Mouse (Mus musculus): ENCODE data around the gene Trpc5os. TPM values are rescaled to one million over a fixed set of nuclear protein-coding genes. Genes with fewer than 3 reads are reported as not detected.

Trpc5os gene
- polyA plus RNA-seq (2012; rRNA removed), result not detected in 2 replicates

DNA sequence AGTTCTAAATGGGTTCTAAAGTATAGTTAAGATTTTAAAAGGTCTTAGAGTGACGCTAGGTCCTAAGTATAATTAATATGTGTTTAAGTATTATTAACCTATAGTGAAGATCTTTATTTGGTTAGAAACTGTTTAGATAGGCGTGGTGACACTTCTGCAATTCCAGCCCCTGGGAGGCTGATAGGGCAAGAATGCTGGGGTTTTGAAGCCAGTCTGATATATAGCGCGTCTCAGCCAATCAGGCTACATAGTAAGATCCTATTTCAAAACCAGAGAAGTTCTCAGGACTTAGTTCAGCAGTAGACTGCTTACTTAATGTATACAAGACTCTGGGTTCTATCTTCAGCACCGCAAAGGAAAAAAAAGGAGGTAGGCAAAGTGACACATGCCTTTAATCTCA lies at the start of gene Trpc5os:
Trpc5os (plus strand) TSS at position 301 of the 400 bp plus-strand sequence.
- Histone ChIP-seq H3K4me1 (ENCODE audit: control insufficient read depth, insufficient read depth, insufficient read length, low read length) (no peaks in the 10 kb centered on the region), H3K27me3 (ENCODE audit: control insufficient read depth, insufficient read depth, low read length) (no peaks in the 10 kb centered on the region), H3K36me3 (ENCODE audit: control insufficient read depth, insufficient read depth, low read length) (no peaks in the 10 kb centered on the region), H3K27ac (ENCODE audit: insufficient read depth, low read depth, low read length) (no peak within 1 kb of the TSS), H3K4me3 (ENCODE audit: low read depth, low read length) (no peak within 1 kb of the TSS)
- WGBS, result 75% methylated on average over 5 of the region's 5 CpGs
- TF ChIP-seq POLR2A (IDR thresholded peaks at IDR 0.05; ENCODE audit: low read depth, low read length), result no peak
- TF ChIP-seq CTCF (IDR thresholded peaks at IDR 0.05; ENCODE audit: extremely low read depth, insufficient read length, insufficient replicate concordance, low read depth, low read length), result no peak

DNA sequence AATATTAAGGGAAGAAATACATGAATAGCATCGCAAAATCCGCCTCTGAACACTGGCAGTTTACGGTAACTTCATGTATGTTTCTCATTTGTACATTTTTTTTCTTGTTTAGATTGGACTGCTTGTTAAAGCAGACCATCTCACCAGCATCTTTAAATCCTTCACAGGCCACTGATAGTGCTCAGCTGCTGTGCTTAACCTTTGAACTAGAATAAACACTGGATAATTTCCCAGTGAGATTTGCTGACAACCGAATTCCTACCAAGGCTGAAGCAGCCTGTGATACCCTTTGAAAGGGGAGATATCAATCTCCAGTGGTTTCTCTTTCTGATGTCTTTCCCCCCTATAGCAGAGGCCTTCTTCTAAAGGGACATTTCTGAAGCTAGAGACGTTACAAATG lies 48.3 kb upstream of the Trpc5os start:
- Histone ChIP-seq H3K36me3 (ENCODE audit: control insufficient read depth, insufficient read depth, low read length) (no peaks in the 10 kb centered on the region), H3K4me3 (ENCODE audit: low read depth, low read length) (no peak overlapping the region), H3K27me3 (ENCODE audit: control insufficient read depth, insufficient read depth, low read length) (no peaks in the 10 kb centered on the region), H3K27ac (ENCODE audit: insufficient read depth, low read depth, low read length) (no peak overlapping the region), H3K4me1 (ENCODE audit: control insufficient read depth, insufficient read depth, insufficient read length, low read length) (no peaks in the 10 kb centered on the region)
- 56% methylated on average over 5 of the region's 5 CpGs for WGBS
- TF ChIP-seq CTCF (IDR thresholded peaks at IDR 0.05; ENCODE audit: extremely low read depth, insufficient read length, insufficient replicate concordance, low read depth, low read length), result no peak
- TF ChIP-seq POLR2A (IDR thresholded peaks at IDR 0.05; ENCODE audit: low read depth, low read length), result no peak

DNA sequence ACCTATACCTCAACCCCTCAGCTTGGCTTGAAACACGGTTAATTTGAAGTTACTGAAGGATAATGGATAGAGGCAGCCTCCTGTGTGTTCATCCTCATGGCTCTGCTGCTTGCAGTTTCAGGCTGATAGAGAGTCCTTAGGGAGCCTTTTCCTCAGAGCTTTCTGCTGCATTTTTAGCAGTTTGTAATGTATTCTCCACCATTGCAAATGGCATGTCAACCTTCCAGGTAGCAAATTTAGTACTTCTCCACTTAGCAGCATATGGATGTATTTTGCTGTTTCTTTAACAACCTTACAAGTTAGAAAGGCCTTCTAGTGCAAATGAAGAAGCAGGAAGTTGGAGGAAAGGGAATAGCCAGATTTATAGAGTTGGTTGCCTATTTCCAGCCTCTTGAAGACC lies 36.1 kb upstream of the Trpc5os start:
- Histone ChIP-seq H3K4me1 (ENCODE audit: control insufficient read depth, insufficient read depth, insufficient read length, low read length) (no peaks in the 10 kb centered on the region), H3K4me3 (ENCODE audit: low read depth, low read length) (no peak overlapping the region), H3K27ac (ENCODE audit: insufficient read depth, low read depth, low read length) (no peak overlapping the region), H3K27me3 (ENCODE audit: control insufficient read depth, insufficient read depth, low read length) (no peaks in the 10 kb centered on the region), H3K36me3 (ENCODE audit: control insufficient read depth, insufficient read depth, low read length) (no peaks in the 10 kb centered on the region)
- TF ChIP-seq CTCF (IDR thresholded peaks at IDR 0.05; ENCODE audit: extremely low read depth, insufficient read length, insufficient replicate concordance, low read depth, low read length), result no peak
- TF ChIP-seq POLR2A (IDR thresholded peaks at IDR 0.05; ENCODE audit: low read depth, low read length), result no peak
- WGBS, result 48% methylated on average over 1 of the region's 1 CpGs

DNA sequence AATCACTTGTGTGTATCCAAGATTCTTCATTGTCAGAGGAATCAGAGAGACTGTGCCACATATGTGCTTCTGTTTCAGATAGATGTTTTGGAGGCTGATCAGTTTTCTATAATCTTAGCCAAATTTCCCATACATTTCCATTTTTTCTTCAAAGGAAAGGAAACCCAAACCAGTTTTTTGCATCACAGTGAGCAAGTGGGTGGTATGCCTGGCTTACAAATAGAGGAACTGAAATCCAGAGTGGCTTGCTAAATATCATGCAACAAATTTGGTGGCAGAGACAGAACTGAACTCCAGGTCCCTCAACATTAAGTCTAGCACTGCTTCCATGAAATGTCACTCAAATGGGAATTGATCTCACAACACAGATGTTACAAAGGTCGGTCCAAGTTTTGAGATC lies 35.3 kb upstream of the Trpc5os start:
- no peak overlapping the region for H3K4me3 ChIP-seq (ENCODE audit: low read depth, low read length)
- no peak for TF ChIP-seq CTCF (IDR thresholded peaks at IDR 0.05; ENCODE audit: extremely low read depth, insufficient read length, insufficient replicate concordance, low read depth, low read length)
- no peak for TF ChIP-seq POLR2A (IDR thresholded peaks at IDR 0.05; ENCODE audit: low read depth, low read length)
- WGBS, result 93% methylated on average over 1 of the region's 1 CpGs

DNA sequence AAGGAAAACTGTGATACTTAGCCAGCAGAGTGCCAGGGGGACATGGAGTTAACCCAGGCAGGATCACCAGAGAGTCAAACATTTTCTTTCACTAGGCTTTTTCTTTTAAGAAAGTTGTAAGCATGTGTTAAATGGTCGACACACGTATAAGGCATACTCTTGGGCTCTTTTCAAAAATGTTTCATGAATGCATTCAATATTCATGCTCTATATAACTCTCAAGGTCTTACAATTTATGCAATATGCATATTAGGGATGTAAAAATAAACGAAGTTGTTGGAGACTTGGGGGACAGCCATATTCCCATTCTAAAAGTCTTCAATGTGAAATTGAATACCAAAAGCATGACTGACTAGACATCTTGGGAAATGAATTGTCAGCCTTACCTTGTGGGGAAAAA lies 32.5 kb upstream of the Trpc5os start:
- no peak overlapping the region for H3K27ac ChIP-seq (ENCODE audit: insufficient read depth, low read depth, low read length)
- no peaks in the 10 kb centered on the region for H3K36me3 ChIP-seq (ENCODE audit: control insufficient read depth, insufficient read depth, low read length)
- no peak overlapping the region for H3K4me3 ChIP-seq (ENCODE audit: low read depth, low read length)
- no peaks in the 10 kb centered on the region for H3K27me3 ChIP-seq (ENCODE audit: control insufficient read depth, insufficient read depth, low read length)
- no peaks in the 10 kb centered on the region for H3K4me1 ChIP-seq (ENCODE audit: control insufficient read depth, insufficient read depth, insufficient read length, low read length)
- WGBS, result 84% methylated on average over 3 of the region's 3 CpGs
- TF ChIP-seq CTCF (IDR thresholded peaks at IDR 0.05; ENCODE audit: extremely low read depth, insufficient read length, insufficient replicate concordance, low read depth, low read length) (no peak), POLR2A (IDR thresholded peaks at IDR 0.05; ENCODE audit: low read depth, low read length) (no peak)

More for the DNA sequence above, 35.3 kb upstream of the Trpc5os start:
- H3K36me3 ChIP-seq (ENCODE audit: control insufficient read depth, insufficient read depth, low read length), result no peaks in the 10 kb centered on the region
- no peaks in the 10 kb centered on the region for H3K4me1 ChIP-seq (ENCODE audit: control insufficient read depth, insufficient read depth, insufficient read length, low read length)
- no peak overlapping the region for H3K27ac ChIP-seq (ENCODE audit: insufficient read depth, low read depth, low read length)
- H3K27me3 ChIP-seq (ENCODE audit: control insufficient read depth, insufficient read depth, low read length), result no peaks in the 10 kb centered on the region

DNA sequence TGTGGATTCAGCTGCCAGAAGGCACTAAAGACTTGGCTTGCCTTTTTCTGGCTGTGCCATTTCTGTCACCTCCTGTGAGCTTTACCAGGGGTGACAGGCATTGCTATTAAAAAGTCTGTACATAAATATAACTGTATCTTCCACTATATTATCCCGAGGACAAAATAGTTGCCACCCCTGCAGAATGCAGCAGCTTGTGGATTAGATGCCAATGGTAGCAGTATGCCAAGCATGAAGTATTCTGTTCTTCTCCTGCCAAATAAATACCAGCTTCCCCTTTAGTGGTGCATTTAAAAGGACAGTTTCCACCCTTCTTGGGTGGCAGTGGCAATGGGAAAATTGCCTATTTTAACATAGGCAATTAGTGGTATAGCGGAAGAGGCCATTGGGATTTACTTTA lies 8.0 kb downstream of the Trpc5os start:
- Histone ChIP-seq H3K4me3 (ENCODE audit: low read depth, low read length) (no peak overlapping the region), H3K4me1 (ENCODE audit: control insufficient read depth, insufficient read depth, insufficient read length, low read length) (no peaks in the 10 kb centered on the region), H3K27me3 (ENCODE audit: control insufficient read depth, insufficient read depth, low read length) (no peaks in the 10 kb centered on the region), H3K27ac (ENCODE audit: insufficient read depth, low read depth, low read length) (no peak overlapping the region), H3K36me3 (ENCODE audit: control insufficient read depth, insufficient read depth, low read length) (no peaks in the 10 kb centered on the region)
- no peak for TF ChIP-seq CTCF (IDR thresholded peaks at IDR 0.05; ENCODE audit: extremely low read depth, insufficient read length, insufficient replicate concordance, low read depth, low read length)
- TF ChIP-seq POLR2A (IDR thresholded peaks at IDR 0.05; ENCODE audit: low read depth, low read length), result no peak
- WGBS, result 84% methylated on average over 2 of the region's 2 CpGs

DNA sequence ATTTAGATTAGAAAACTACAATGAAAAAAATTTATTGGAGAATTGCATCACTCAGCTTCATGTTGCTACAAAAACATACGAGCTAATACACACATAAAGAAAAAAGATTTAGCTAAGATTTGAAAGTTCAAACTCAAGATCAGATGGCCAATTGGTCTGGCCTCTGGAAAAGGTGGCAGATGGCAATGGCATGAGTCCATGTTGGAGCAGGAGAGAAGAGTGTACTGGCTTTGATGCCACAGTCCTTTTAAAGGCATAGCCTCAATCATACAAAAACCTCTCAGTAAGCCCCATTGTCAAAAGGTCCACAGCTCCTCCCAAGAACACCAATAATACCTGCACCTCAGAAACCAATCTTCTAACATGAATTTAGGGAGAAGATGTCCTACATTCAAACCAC lies 35.0 kb downstream of the Trpc5os start:
- 55% methylated on average over 1 of the region's 1 CpGs for WGBS

DNA sequence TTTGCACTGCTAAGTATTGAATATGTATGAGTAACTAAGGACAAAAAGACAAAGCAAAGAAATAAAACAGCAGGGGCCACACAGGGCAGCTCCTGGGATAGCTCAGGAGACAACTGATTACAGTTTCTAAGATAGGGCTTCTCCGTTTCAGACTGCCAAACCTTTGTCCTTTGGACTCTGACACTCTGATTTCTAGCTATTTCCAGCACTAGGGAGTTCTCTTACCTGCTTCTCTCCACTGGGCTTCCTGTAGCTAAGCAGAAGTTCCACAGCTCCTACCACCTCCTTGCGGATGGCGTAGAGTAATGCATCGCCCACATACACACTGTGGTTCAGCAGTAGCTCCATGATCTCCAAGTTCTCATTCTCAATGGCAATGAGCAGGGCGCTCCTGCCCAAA lies 66.9 kb downstream of the Trpc5os start:
- Histone ChIP-seq H3K27ac (ENCODE audit: insufficient read depth, low read depth, low read length) (no peak overlapping the region), H3K27me3 (ENCODE audit: control insufficient read depth, insufficient read depth, low read length) (no peaks in the 10 kb centered on the region), H3K4me3 (ENCODE audit: low read depth, low read length) (no peak overlapping the region), H3K36me3 (ENCODE audit: control insufficient read depth, insufficient read depth, low read length) (no peaks in the 10 kb centered on the region), H3K4me1 (ENCODE audit: control insufficient read depth, insufficient read depth, insufficient read length, low read length) (no peaks in the 10 kb centered on the region)
- WGBS, result 72% methylated on average over 5 of the region's 5 CpGs
- TF ChIP-seq POLR2A (IDR thresholded peaks at IDR 0.05; ENCODE audit: low read depth, low read length) (no peak), CTCF (IDR thresholded peaks at IDR 0.05; ENCODE audit: extremely low read depth, insufficient read length, insufficient replicate concordance, low read depth, low read length) (no peak)

More for the DNA sequence above, 35.0 kb downstream of the Trpc5os start:
- Histone ChIP-seq H3K27me3 (ENCODE audit: control insufficient read depth, insufficient read depth, low read length) (no peaks in the 10 kb centered on the region), H3K4me1 (ENCODE audit: control insufficient read depth, insufficient read depth, insufficient read length, low read length) (no peaks in the 10 kb centered on the region), H3K27ac (ENCODE audit: insufficient read depth, low read depth, low read length) (no peak overlapping the region), H3K36me3 (ENCODE audit: control insufficient read depth, insufficient read depth, low read length) (no peaks in the 10 kb centered on the region), H3K4me3 (ENCODE audit: low read depth, low read length) (no peak overlapping the region)
- TF ChIP-seq CTCF (IDR thresholded peaks at IDR 0.05; ENCODE audit: extremely low read depth, insufficient read length, insufficient replicate concordance, low read depth, low read length), result no peak
- TF ChIP-seq POLR2A (IDR thresholded peaks at IDR 0.05; ENCODE audit: low read depth, low read length), result no peak

Data from small intestine, adult 2 months (tissue).